Mouse (Mus musculus) gastrocnemius, postnatal 36 days (tissue): Measurements from ENCODE around the gene Nyx. TPM values are rescaled to one million over a fixed set of nuclear protein-coding genes. Genes with fewer than 3 reads are reported as not detected.

Experiments used
- total RNA-seq, 2 experiments: library from RNA; stranded (reverse); gene quantifications; 2 replicates each; pipeline ENCODE4 v1.2.3; 2021

Gene Nyx
- total RNA-seq, 2 experiments from 2014 or later: not detected

Other genes with a start within 250 kb of the Nyx start
- 100 to 1,000 TPM in 1 of 2 experiments, 10 to 100 TPM in 1; 91.8 to 165 TPM for gene Ddx3x, start 185.1 kb upstream of the Nyx start, total RNA-seq
- gene Gpr34, start 166.0 kb downstream of the Nyx start, total RNA-seq: under 1 TPM; 0.36 to 0.91 TPM
- gene Gpr82, start 195.3 kb downstream of the Nyx start, total RNA-seq: not detected